Mouse (Mus musculus): ENCODE data around the gene Tmem185b.

DNA sequence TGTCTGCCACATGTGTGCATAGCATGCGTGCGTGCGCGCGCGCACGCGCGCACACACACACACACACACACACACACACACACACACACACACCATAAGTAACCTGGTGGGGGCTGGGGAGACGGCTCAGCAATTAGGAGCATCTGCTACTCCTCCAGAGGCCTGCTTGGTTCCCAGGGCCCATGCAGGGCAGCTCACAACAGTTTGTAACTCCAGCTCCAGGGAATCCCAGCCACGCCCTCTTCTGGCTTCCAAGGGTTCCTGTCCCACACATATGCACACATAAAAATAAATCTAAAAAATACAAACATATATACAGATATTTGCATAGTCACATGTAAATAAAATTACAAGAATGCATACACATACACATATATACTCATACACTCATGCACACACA lies 23.2 kb upstream of the Tmem185b start:
- TF ChIP-seq CTCF (IDR thresholded peaks at IDR 0.05; ENCODE audit: low read depth, low read length), result no peak
- TF ChIP-seq TAL1 (conservative IDR thresholded peaks at IDR 0.05; ENCODE audit: low read depth, low read length), result no peak
- no peak for TF ChIP-seq GATA1 (IDR thresholded peaks at IDR 0.05; ENCODE audit: borderline replicate concordance, low read length)
- TF ChIP-seq GATA2 (IDR thresholded peaks at IDR 0.05; ENCODE audit: borderline replicate concordance, low read depth, low read length), result no peak

Data from G1E (cell line).